Mouse (Mus musculus): ENCODE data around the gene Vmn2r114. TPM values are rescaled to one million over a fixed set of nuclear protein-coding genes. Genes with fewer than 3 reads are reported as not detected.
A peak's percentile ranks its signal among the peaks of the same experiment; 100 is the strongest.
"Not testable (repeated sequence)": the region's sequence is repeated elsewhere in the genome, so short reads cannot be mapped to it uniquely, and the experiment has no call there.

Gene Vmn2r114
- polyA plus RNA-seq (2014; fragmentation: Nextera tagmentation; extraction: Ambion mirVana) = not detected in 2 replicates

DNA sequence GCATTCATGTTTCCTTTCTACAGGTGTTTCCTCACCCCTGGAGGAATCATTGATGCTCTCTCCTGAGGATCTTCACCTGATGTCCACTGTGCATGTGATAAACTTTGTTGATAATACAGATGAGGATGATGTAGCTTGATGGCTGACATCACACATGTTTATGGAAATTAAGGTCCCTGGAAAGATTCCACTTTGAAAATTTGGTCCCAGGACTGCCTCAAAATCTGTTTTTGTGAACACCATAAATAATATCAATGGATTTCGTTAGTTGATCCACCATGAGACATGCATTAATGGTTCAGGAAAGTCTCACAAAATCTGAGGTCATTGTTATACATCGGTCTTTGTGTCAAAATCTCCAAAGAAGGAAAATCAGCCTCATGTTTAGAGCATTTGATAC is at the start of gene Vmn2r114:
Gene Vmn2r114, minus strand, starts transcription at position 101 of the 400 bp plus-strand sequence.
- not testable (repeated sequence) for ATAC-seq (ENCODE audit: insufficient number of reproducible peaks, insufficient read depth, low FRiP score, low read depth); H3K4me2 ChIP-seq (replicated peaks; ENCODE audit: low read depth, low read length)

GRCm38 (mm10) chr17:23351644-23352043 is 39.3 kb upstream of the Vmn2r114 start:
- H3K36me3 ChIP-seq (ENCODE audit: control insufficient read depth, insufficient read depth, low read length) = no peaks in the 10 kb centered on the region
- ATAC-seq (ENCODE audit: insufficient number of reproducible peaks, insufficient read depth, low FRiP score, low read depth) = no peak
- no peak overlapping the region for H3K4me3 ChIP-seq (ENCODE audit: low read depth, low read length)
- no peaks in the 10 kb centered on the region for H3K4me1 ChIP-seq (ENCODE audit: control insufficient read depth, insufficient read depth, low read length)
- H3K27ac ChIP-seq (ENCODE audit: low read length) = no peak overlapping the region
- no peaks in the 10 kb centered on the region for H3K9me3 ChIP-seq (ENCODE audit: control insufficient read depth, low read depth, low read length)
- no peaks in the 10 kb centered on the region for H3K27me3 ChIP-seq (ENCODE audit: control insufficient read depth, insufficient read depth, low read length)
- WGBS = 75% methylated on average over 1 of the region's 1 CpGs
- H3K9ac ChIP-seq (replicated peaks; ENCODE audit: low read depth, low read length) = no peak overlapping the region
- no peak overlapping the region for H3K4me2 ChIP-seq (replicated peaks; ENCODE audit: low read depth, low read length)

More for the DNA sequence above, at the start of gene Vmn2r114:
- not testable (repeated sequence) for H3K4me1 ChIP-seq (ENCODE audit: control insufficient read depth, insufficient read depth, low read length); H3K27ac ChIP-seq (ENCODE audit: low read length); H3K9ac ChIP-seq (replicated peaks; ENCODE audit: low read depth, low read length); H3K36me3 ChIP-seq (ENCODE audit: control insufficient read depth, insufficient read depth, low read length); H3K4me3 ChIP-seq (ENCODE audit: low read depth, low read length); H3K9me3 ChIP-seq (ENCODE audit: control insufficient read depth, low read depth, low read length); H3K27me3 ChIP-seq (ENCODE audit: control insufficient read depth, insufficient read depth, low read length)
- 76% methylated on average over 2 of the region's 2 CpGs for WGBS

DNA sequence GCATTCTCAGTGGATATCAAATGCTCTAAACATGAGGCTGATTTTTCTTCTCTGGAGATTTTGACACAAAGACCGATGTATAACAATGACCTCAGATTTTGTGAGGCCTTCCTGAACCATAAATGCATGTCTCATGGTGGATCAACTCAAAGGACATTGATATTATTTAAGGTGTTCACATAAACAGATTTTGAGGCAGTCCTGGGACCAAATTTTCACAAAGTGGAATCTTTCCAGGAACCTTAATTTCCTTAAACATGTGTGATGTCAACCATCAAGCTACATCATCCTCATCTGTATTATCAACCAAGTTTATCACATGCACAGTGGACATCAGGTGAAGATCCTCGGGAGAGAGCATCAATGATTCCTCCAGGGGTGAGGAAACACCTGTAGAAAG is 31.1 kb upstream of the Vmn2r114 start, which contains the start of gene Vmn2r115:
Gene Vmn2r115, plus strand, starts transcription at position 301 of the 400 bp plus-strand sequence.
- 58% methylated on average over 2 of the region's 2 CpGs for WGBS

GRCm38 (mm10) chr17:23330657-23331056 is 18.3 kb upstream of the Vmn2r114 start:
- Histone ChIP-seq H3K4me1 (ENCODE audit: control insufficient read depth, insufficient read depth, low read length) (no peaks in the 10 kb centered on the region), H3K27me3 (ENCODE audit: control insufficient read depth, insufficient read depth, low read length) (no peaks in the 10 kb centered on the region), H3K36me3 (ENCODE audit: control insufficient read depth, insufficient read depth, low read length) (no peaks in the 10 kb centered on the region), H3K4me2 (replicated peaks; ENCODE audit: low read depth, low read length) (no peak overlapping the region), H3K4me3 (ENCODE audit: low read depth, low read length) (no peak overlapping the region), H3K9me3 (ENCODE audit: control insufficient read depth, low read depth, low read length) (peaks cover 4% of the 10 kb centered on the region), H3K9ac (replicated peaks; ENCODE audit: low read depth, low read length) (no peak overlapping the region), H3K27ac (ENCODE audit: low read length) (no peak overlapping the region)
- 0 out of 2 replicates have a peak, but pooled peaks have one; percentile 63 for ATAC-seq (ENCODE audit: insufficient number of reproducible peaks, insufficient read depth, low FRiP score, low read depth)
- 75% methylated on average over 6 of the region's 6 CpGs for WGBS

More for the DNA sequence above, 31.1 kb upstream of the Vmn2r114 start, which contains the start of gene Vmn2r115:
- H3K4me3 ChIP-seq (ENCODE audit: low read depth, low read length); H3K36me3 ChIP-seq (ENCODE audit: control insufficient read depth, insufficient read depth, low read length); H3K27ac ChIP-seq (ENCODE audit: low read length); H3K27me3 ChIP-seq (ENCODE audit: control insufficient read depth, insufficient read depth, low read length); H3K9ac ChIP-seq (replicated peaks; ENCODE audit: low read depth, low read length); H3K4me2 ChIP-seq (replicated peaks; ENCODE audit: low read depth, low read length); ATAC-seq (ENCODE audit: insufficient number of reproducible peaks, insufficient read depth, low FRiP score, low read depth); H3K9me3 ChIP-seq (ENCODE audit: control insufficient read depth, low read depth, low read length); H3K4me1 ChIP-seq (ENCODE audit: control insufficient read depth, insufficient read depth, low read length): not testable (repeated sequence)

Other genes with a start within 250 kb of the Vmn2r114 start
- 18.6 and 20.0 TPM in 2 replicates for gene Zfp40, start 119.3 kb downstream of the Vmn2r114 start, polyA plus RNA-seq (2014; fragmentation: Nextera tagmentation; extraction: Ambion mirVana)
- not detected in 2 replicates for gene Vmn2r115, start 31.2 kb upstream of the Vmn2r114 start, polyA plus RNA-seq (2014; fragmentation: Nextera tagmentation; extraction: Ambion mirVana)
- gene Vmn2r116, start 72.1 kb upstream of the Vmn2r114 start, polyA plus RNA-seq (2014; fragmentation: Nextera tagmentation; extraction: Ambion mirVana) = not detected in 2 replicates
- not detected in 2 replicates for gene Vmn2r117, start 167.2 kb upstream of the Vmn2r114 start, polyA plus RNA-seq (2014; fragmentation: Nextera tagmentation; extraction: Ambion mirVana)

All from stomach, embryonic 14.5 days (tissue).